Mouse (Mus musculus): Measurements from ENCODE around the gene Mtch1.
"Not testable (repeated sequence)": the region's sequence is repeated elsewhere in the genome, so short reads cannot be mapped to it uniquely, and the experiment has no call there.

The Mtch1 gene

GRCm38 (mm10) chr17:29347645-29348256 is at the start of gene Mtch1:
Mtch1 (minus strand) TSS chr17:29347934.
- DNase-seq: peak; percentile 98 to 99

- DNase-seq: peak; percentile 91 to 93
Measured at GRCm38 (mm10) chr17:29396821-29397242, 49.1 kb upstream of the Mtch1 start.

- no peak for DNase-seq
Measured at GRCm38 (mm10) chr17:29396056-29396799, 48.5 kb upstream of the Mtch1 start.

- DNase-seq: no peak
Measured at GRCm38 (mm10) chr17:29395381-29395780, 47.6 kb upstream of the Mtch1 start.

GRCm38 (mm10) chr17:29394761-29395160 is 47.0 kb upstream of the Mtch1 start:
- not testable (repeated sequence) for DNase-seq

GRCm38 (mm10) chr17:29394106-29394760 is 46.5 kb upstream of the Mtch1 start:
- DNase-seq: no peak

- DNase-seq: no peak
Measured at GRCm38 (mm10) chr17:29393335-29394089, 45.8 kb upstream of the Mtch1 start.

GRCm38 (mm10) chr17:29391280-29391679 is 43.5 kb upstream of the Mtch1 start:
- no peak for DNase-seq

GRCm38 (mm10) chr17:29388978-29389377 is 41.2 kb upstream of the Mtch1 start:
- DNase-seq: peak; percentile 61 to 73

- DNase-seq: no peak
Measured at GRCm38 (mm10) chr17:29385746-29386145, 38.0 kb upstream of the Mtch1 start.

- DNase-seq: peak in 1 of 2 experiments; percentile 56
Measured at GRCm38 (mm10) chr17:29384850-29385438, 37.2 kb upstream of the Mtch1 start.

GRCm38 (mm10) chr17:29383923-29384322 is 36.2 kb upstream of the Mtch1 start:
- no peak for DNase-seq

- peak in 1 of 2 experiments; percentile 58 for DNase-seq
Measured at GRCm38 (mm10) chr17:29382417-29382816, 34.7 kb upstream of the Mtch1 start.

- DNase-seq: peak; percentile 70 to 84
Measured at GRCm38 (mm10) chr17:29381472-29381871, 33.7 kb upstream of the Mtch1 start.

- no peak for DNase-seq
Measured at GRCm38 (mm10) chr17:29380241-29380640, 32.5 kb upstream of the Mtch1 start.

- no peak for DNase-seq
Measured at GRCm38 (mm10) chr17:29378056-29378455, 30.3 kb upstream of the Mtch1 start.

GRCm38 (mm10) chr17:29375871-29376270 is 28.1 kb upstream of the Mtch1 start:
- no peak for DNase-seq

- DNase-seq: peak; percentile 98 to 99
Measured at GRCm38 (mm10) chr17:29370984-29371723, 23.4 kb upstream of the Mtch1 start.

- DNase-seq: no peak
Measured at GRCm38 (mm10) chr17:29368726-29369125, 21.0 kb upstream of the Mtch1 start.

GRCm38 (mm10) chr17:29365105-29365621 is 17.4 kb upstream of the Mtch1 start:
- peak; percentile 63 to 66 for DNase-seq

- no peak for DNase-seq
Measured at GRCm38 (mm10) chr17:29363109-29363508, 15.4 kb upstream of the Mtch1 start.
